Mouse (Mus musculus): ENCODE data around the gene Fam234a. TPM values are rescaled to one million over a fixed set of nuclear protein-coding genes. Genes with fewer than 3 reads are reported as not detected.
"Not testable (repeated sequence)": the region's sequence is repeated elsewhere in the genome, so short reads cannot be mapped to it uniquely, and the experiment has no call there.

Fam234a gene
- 6.9 and 8.3 TPM in 2 replicates for total RNA-seq (2017)

- peak; percentile 84 for ATAC-seq (replicated peaks; ENCODE audit: low read depth, poor library complexity, severe bottlenecking)
These were observed at the start of gene Fam234a for GRCm38 (mm10) chr17:26244101-26244841. TSS of gene Fam234a (minus strand) at chr17:26244242.

- ATAC-seq (replicated peaks; ENCODE audit: low read depth, poor library complexity, severe bottlenecking): no peak
These were observed 45.4 kb upstream of the Fam234a start for GRCm38 (mm10) chr17:26289475-26289874.

- ATAC-seq (replicated peaks; ENCODE audit: low read depth, poor library complexity, severe bottlenecking): no peak
These were observed 42.3 kb upstream of the Fam234a start for GRCm38 (mm10) chr17:26286199-26286955.

DNA sequence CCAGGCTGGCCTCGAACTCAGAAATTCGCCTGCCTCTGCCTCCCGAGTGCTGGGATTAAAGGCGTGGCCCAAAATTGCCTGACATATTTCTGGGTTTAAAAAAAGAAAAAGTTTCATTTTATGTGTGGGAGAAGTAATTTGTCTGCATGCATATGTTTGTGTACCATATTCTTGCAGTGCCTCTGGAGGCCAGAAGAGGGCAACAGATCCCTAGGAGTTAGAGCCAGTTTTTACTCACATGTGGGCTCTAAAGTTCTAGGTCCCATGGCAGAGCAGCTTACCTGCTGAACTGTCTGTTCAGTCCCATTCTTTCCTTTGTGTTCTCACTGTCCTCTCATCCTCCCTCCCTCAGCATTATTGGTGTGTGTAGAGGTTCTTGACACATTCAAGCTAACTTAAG lies 32.7 kb upstream of the Fam234a start:
- peak; percentile 74 for ATAC-seq (replicated peaks; ENCODE audit: low read depth, poor library complexity, severe bottlenecking)

GRCm38 (mm10) chr17:26275933-26276332 lies 31.9 kb upstream of the Fam234a start:
- no peak for ATAC-seq (replicated peaks; ENCODE audit: low read depth, poor library complexity, severe bottlenecking)

DNA sequence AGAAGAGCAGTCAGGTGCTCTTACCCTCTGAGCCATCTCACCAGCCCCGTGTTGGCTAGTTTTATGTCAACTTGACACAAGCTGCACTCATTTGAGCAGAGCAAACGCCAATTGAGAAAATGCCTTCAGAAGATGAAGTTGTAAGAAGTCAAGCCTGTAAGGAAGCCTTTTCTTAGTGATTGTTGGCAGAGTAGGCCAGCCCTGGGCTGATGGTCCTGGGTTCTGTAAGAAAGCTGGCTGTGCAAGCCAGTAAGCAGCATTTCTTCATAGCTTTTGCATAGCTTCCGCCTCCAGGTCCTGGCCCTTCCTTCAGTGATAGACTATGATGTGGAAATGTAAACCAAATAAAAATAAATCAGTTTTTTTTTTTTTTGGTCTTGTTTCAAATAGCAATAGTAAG lies 28.5 kb upstream of the Fam234a start:
- ATAC-seq (replicated peaks; ENCODE audit: low read depth, poor library complexity, severe bottlenecking): no peak

DNA sequence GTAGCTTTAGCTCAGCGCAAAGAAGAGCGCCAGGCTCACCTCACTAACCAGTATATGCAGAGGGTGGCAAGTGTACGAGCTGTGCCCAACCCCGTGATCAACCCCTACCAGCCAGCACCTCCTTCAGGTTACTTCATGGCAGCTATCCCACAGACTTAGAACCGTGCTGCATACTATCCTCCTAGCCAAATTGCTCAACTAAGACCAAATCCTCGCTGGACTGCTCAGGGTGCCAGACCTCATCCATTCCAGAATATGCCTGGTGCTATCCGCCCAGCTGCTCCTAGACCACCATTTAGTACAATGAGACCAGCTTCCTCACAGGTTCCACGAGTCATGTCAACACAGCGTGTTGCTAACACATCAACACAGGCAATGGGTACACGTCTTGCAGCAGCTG lies 25.5 kb upstream of the Fam234a start:
- not testable (repeated sequence) for ATAC-seq (replicated peaks; ENCODE audit: low read depth, poor library complexity, severe bottlenecking)

DNA sequence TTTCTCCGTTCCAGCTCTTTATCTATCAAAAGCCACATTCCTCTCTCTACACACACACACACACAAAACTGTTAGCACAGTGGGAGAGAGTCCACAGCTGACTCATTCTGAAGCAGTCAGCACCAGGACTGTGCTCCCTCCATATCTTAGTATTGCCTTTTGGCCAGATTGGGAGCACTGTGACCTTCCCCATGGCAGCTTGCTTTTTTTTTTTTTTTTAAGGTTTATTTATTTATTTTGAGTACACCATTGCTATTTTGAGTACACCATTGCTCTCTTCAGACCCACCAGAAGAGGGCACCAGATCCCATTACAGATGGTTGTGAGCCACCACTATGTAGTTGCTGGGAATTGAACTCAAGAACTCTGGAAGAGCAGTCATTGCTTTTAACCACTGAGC lies 24.8 kb upstream of the Fam234a start:
- ATAC-seq (replicated peaks; ENCODE audit: low read depth, poor library complexity, severe bottlenecking): no peak

- no peak for ATAC-seq (replicated peaks; ENCODE audit: low read depth, poor library complexity, severe bottlenecking)
These were observed 18.3 kb upstream of the Fam234a start for GRCm38 (mm10) chr17:26262384-26262783.

DNA sequence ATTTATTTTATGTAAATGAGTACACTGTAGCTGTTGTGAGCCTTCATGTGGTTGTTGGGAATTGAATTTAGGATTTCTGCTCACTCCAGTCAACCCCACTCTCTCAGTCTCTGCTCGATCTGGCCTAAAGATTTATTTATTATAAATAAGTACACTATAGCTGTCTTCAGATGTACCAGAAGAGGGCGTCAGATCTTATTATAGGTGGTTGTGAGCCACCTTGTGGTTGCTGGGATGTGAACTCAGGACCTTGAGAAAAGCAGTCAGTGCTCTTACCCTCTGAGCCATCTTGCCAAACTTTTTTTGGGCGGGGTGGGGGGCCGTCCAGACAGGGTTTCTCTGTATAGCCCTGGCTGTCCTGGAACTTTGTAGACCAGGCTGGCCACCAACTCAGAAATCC lies 17.8 kb upstream of the Fam234a start:
- ATAC-seq (replicated peaks; ENCODE audit: low read depth, poor library complexity, severe bottlenecking): no peak

GRCm38 (mm10) chr17:26255313-26255712 lies 11.3 kb upstream of the Fam234a start:
- no peak for ATAC-seq (replicated peaks; ENCODE audit: low read depth, poor library complexity, severe bottlenecking)

GRCm38 (mm10) chr17:26253399-26253798 lies 9.4 kb upstream of the Fam234a start:
- ATAC-seq (replicated peaks; ENCODE audit: low read depth, poor library complexity, severe bottlenecking): no peak

GRCm38 (mm10) chr17:26252539-26253251 lies 8.7 kb upstream of the Fam234a start, which contains the start of gene Luc7l:
TSS of gene Luc7l (plus strand) at chr17:26252896.
- peak; percentile 95 for ATAC-seq (replicated peaks; ENCODE audit: low read depth, poor library complexity, severe bottlenecking)

- no peak for ATAC-seq (replicated peaks; ENCODE audit: low read depth, poor library complexity, severe bottlenecking)
These were observed 8.0 kb upstream of the Fam234a start for GRCm38 (mm10) chr17:26251886-26252538.

GRCm38 (mm10) chr17:26243471-26244100 lies 456 bp downstream of the Fam234a start:
- ATAC-seq (replicated peaks; ENCODE audit: low read depth, poor library complexity, severe bottlenecking): peak; percentile 55

- ATAC-seq (replicated peaks; ENCODE audit: low read depth, poor library complexity, severe bottlenecking): no peak
These were observed 3.1 kb downstream of the Fam234a start for GRCm38 (mm10) chr17:26240990-26241389.

DNA sequence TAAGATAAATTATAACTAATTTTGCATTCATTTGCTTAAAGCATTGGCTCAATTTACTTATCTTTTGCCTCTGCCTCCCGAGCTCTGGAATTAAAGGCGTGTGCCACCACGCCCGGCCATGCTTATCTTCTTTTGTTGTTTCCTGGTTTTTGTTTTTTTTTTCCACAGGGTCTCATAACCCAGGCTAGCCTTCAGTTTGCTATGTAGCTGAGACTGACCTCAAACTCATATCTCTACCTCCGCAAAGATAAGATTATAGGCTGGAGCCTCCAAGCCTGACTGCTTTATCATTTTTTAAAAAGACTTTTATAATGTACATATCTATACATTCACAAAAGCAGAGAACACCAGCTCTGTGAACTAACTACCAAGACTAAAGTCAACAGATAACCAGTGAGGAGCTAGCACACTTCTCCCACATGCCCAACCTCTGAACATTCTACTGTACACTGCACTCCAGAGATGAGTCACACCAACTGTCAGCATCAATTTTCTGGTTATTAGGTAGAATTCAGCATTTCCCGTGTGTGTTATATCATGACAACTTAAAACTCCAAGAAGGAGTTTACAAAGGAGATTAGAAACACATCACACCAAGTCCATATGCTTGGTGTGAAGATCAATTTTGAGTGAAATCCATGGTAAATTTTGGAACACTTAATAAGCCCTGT lies 3.8 kb downstream of the Fam234a start:
- no peak for ATAC-seq (replicated peaks; ENCODE audit: low read depth, poor library complexity, severe bottlenecking)

GRCm38 (mm10) chr17:26239551-26239950 lies 4.5 kb downstream of the Fam234a start:
- no peak for ATAC-seq (replicated peaks; ENCODE audit: low read depth, poor library complexity, severe bottlenecking)

DNA sequence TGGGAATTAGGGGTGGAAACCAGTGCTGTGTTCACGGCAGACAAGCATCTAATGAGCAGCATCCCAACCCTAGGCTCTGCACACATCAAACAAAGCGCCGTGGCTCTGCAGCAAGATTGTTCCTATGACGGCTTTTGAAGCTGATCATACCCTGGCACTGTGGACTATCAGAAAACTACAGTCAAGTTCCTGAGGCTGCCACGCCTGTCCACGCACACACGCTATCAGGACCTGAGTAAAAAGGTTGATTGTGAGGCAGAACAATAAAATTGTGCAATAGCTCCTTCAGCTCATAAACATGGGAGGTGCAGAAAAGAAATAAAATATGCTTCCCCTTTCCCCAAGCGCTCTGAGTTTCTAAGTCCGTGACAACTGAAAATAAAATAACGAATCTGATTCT lies 6.4 kb downstream of the Fam234a start:
- peak; percentile 17; the same call in 1 of the 2 replicates for ATAC-seq (replicated peaks; ENCODE audit: low read depth, poor library complexity, severe bottlenecking)
